Comparison of ENCODE assay signal across 8 mouse cellular contexts in the genomic region with DNA sequence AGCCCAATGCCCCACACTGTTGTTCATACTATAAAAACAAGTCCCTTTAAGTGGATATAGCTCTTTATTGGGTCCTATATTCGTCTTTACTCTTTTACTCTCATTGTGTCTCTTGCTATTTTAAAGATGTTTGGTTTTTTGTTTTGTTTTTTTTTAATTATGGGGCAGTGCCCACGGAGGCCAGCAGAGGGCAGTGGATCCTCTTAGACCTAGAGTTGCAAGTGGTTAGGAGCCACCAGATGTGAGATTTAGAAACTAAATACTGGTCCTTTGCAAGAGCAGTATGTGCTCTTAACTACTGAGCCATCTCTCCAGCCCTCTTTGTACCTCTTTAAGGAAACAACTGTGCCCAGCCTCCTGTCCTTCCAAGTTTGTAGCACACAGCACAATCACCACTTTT. TPM values are rescaled to one million over a fixed set of nuclear protein-coding genes. Genes with fewer than 3 reads are reported as not detected.
DNase-seq lines count a peak whose midpoint lies in the region.

No protein-coding gene starts in this region.

- intact Hi-C loops in left cerebral cortex, postnatal 25 days (cut with DNase I) = loop anchor here (10.0 kb wide), 2 partner anchors 1857 to 1907 kb away; no protein-coding TSS in a partner anchor

- DNase-seq in layer of hippocampus, adult 9-10 months (ENCODE audit: low spot score) = peak; percentile 24
- no peak for DNase-seq in layer of hippocampus, postnatal 36 days
- DNase-seq in ES-CJ7 (ENCODE audit: low read depth, low spot score) = peak; percentile 49
- peak; percentile 63 for DNase-seq in adipocyte (ENCODE audit: low spot score)
- DNase-seq in lung, postnatal 36 days = peak; percentile 54
- DNase-seq in cerebellum, adult 9-10 months = no peak
- DNase-seq in left cerebral cortex, postnatal 25 days (ENCODE audit: low spot score in 2 of 2) = no peak
- DNase-seq in yolk sac, embryonic 10.5 days (ENCODE audit: low spot score) = no peak

RNA-seq across cellular contexts. Expression of gene Rack1, which starts 28.4 kb away (rescaled TPM):
- total RNA-seq in layer of hippocampus, postnatal 36 days (2021) = 100 to 1,000 TPM; 241 to 254 TPM
- 100 to 1,000 TPM; 223 to 235 TPM for total RNA-seq in left cerebral cortex, postnatal 25 days (2021)

RNA-seq across cellular contexts. Expression of gene Trim41, which starts 45.5 kb away (rescaled TPM):
- total RNA-seq in layer of hippocampus, postnatal 36 days (2021) = 10 to 100 TPM; 58.3 to 59.6 TPM
- total RNA-seq in left cerebral cortex, postnatal 25 days (2021) = 10 to 100 TPM; 62.6 to 67.1 TPM

RNA-seq across cellular contexts. Expression of gene Trim7, which starts 54.2 kb away (rescaled TPM):
- 1 to 10 TPM; 1.6 to 2.5 TPM for total RNA-seq in layer of hippocampus, postnatal 36 days (2021)
- 1 to 10 TPM; 1.4 to 2.2 TPM for total RNA-seq in left cerebral cortex, postnatal 25 days (2021)

RNA-seq across cellular contexts. Expression of gene Gm12184, which starts 54.8 kb away (rescaled TPM):
- 1 to 10 TPM in 1 of 2 experiments, under 1 TPM in 1; 0.40 to 1.3 TPM for total RNA-seq in layer of hippocampus, postnatal 36 days (2021)
- 1 to 10 TPM in 1 of 2 experiments, under 1 TPM in 1; 0.99 to 1.5 TPM for total RNA-seq in left cerebral cortex, postnatal 25 days (2021)

Comparison
In these comparisons a context has a peak if more than half of its experiments do, and no peak if none do; other contexts are left out.
1. DNase-seq: peak in layer of hippocampus, adult 9-10 months (single experiment), ES-CJ7 (single experiment), adipocyte (single experiment) and lung, postnatal 36 days (single experiment); none in layer of hippocampus, postnatal 36 days (0 of 2), cerebellum, adult 9-10 months (single experiment), left cerebral cortex, postnatal 25 days (0 of 2) and yolk sac, embryonic 10.5 days (single experiment).